Mouse (Mus musculus) thymus, adult 2 months (tissue): ENCODE data around the gene Slc24a4.

Source experiments
- CTCF ChIP-seq: fragments of 200-500 bp; IDR thresholded peaks from 2 replicates; pipeline ENCODE4 v1.5.1; 2012; ENCODE audit warnings: mild to moderate bottlenecking, control low read depth, low read length, moderate library complexity, borderline replicate concordance; ENCODE audit not compliant: control insufficient read depth, poor library complexity, insufficient read depth; ENCODE audit errors: extremely low read depth
- POLR2A ChIP-seq: fragments of 200-500 bp; IDR thresholded peaks from 2 replicates; pipeline ENCODE4 v1.6.1; 2012; ENCODE audit warnings: mild to moderate bottlenecking, low read length, control low read depth, moderate library complexity; ENCODE audit not compliant: control insufficient read depth, poor library complexity, insufficient read depth; ENCODE audit errors: extremely low read depth

DNA sequence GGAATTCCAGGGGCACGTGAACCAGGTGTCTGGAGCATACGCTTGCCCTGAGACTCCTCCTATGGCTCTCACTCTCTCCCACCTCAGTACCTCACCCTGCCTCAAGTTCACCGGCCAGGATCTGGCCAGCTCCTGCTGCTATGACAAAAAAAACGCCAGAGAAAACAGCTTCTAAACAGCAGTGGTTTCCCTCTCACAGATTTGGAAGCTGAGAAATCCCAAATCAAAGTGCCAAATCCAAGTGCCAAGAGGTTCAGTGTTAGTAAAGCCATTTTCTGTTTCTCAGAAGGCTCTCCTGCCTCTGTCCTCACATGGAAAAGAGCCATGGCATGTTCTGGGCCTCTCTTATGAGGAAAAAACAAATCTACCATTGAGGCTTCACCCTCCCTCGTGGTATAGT, 166.1 kb downstream of the Slc24a4 start:
- no peak for TF ChIP-seq POLR2A
- TF ChIP-seq CTCF, result no peak
